Mouse (Mus musculus): ENCODE results near the gene Tmprss9.

Gene Tmprss9

GRCm38 (mm10) chr10:80913364-80914011, 41.8 kb downstream of the Tmprss9 start:
- CTCF ChIA-PET = no interaction called here

- CTCF ChIA-PET = no interaction called here
Observed at GRCm38 (mm10) chr10:80914253-80914656, 42.6 kb downstream of the Tmprss9 start.

DNA sequence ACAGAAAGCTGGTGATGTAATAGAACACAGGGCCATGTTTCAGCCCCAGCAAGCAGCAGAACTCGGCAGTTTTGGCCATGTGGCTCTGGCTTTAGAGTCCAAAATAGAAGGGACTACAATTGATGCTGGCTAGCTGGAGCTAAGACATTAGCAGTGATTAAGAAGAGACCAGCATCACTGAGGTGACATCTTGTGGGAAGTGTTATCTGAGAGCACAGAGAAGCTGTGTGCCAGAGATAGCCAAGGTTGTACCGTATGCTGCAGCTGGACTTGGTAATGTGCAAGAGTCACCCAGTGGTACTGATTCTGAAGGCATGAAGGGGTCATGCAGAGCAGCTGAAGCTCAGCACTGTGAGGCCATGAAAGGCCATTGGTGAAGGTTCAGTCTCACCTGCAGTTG, 43.6 kb downstream of the Tmprss9 start:
- CTCF ChIA-PET = no interaction called here

DNA sequence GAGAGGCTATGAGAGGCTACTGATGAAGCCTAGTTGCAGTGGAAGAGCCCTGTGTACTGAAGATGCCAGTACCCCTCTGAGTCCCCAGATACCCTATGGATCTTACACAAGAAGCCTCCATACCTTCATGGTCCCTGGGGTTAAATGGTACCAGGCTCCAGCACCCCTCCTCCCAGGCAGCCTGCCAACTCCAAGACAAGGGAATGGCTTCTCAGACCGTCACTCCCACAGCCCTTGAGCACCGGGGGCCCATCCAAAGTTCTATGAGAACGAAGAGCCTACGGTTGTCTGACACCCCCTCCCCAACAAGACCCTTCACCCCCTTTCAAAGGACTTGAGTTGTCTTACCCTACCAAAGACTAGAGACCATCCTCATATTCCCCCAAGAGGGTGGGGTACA, 44.1 kb downstream of the Tmprss9 start:
- CTCF ChIA-PET = interaction anchor here (0.6 kb wide), 1 partner anchor 17 kb away, joined by 3 read pairs; no protein-coding TSS in a partner anchor

- CTCF ChIA-PET = interaction anchor here (0.6 to 1.2 kb wide), 3 partner anchors 15 to 257 kb away, joined by 4 to 5 read pairs (median 4); no protein-coding TSS in a partner anchor
Observed at GRCm38 (mm10) chr10:80917336-80917778, 45.7 kb downstream of the Tmprss9 start.

- CTCF ChIA-PET = interaction anchor here (0.6 to 1.2 kb wide), 3 partner anchors 16 to 81 kb away, joined by 3 to 4 read pairs (median 4); no protein-coding TSS in a partner anchor
Observed at GRCm38 (mm10) chr10:80917779-80918434, 46.3 kb downstream of the Tmprss9 start, which contains the start of gene Lmnb2. Gene Lmnb2 (minus strand): TSS chr10:80918245.

GRCm38 (mm10) chr10:80921923-80922322, 50.3 kb downstream of the Tmprss9 start:
- CTCF ChIA-PET = no interaction called here

DNA sequence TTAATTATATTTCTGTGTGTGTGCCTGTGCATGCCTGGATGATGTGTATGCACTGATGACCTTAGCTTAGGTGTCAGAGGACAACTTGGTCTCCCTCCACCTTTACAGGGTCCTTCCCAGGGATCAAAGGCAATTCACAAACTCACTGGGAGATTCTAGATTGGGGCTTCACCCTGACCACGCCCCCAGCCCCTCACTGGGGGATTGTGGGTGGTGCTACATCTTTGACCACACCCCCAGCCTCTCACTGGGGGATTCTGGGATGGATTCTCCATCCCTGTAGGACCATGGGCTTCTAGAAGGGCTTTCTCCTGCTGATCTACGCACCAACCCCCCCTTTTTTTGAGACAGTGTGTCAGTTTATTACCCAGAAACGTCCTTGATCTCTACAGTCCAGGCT, 53.8 kb downstream of the Tmprss9 start:
- CTCF ChIA-PET = interaction anchor here (0.5 to 1.3 kb wide), 4 partner anchors 30 to 422 kb away, joined by 3 read pairs; no protein-coding TSS in a partner anchor

DNA sequence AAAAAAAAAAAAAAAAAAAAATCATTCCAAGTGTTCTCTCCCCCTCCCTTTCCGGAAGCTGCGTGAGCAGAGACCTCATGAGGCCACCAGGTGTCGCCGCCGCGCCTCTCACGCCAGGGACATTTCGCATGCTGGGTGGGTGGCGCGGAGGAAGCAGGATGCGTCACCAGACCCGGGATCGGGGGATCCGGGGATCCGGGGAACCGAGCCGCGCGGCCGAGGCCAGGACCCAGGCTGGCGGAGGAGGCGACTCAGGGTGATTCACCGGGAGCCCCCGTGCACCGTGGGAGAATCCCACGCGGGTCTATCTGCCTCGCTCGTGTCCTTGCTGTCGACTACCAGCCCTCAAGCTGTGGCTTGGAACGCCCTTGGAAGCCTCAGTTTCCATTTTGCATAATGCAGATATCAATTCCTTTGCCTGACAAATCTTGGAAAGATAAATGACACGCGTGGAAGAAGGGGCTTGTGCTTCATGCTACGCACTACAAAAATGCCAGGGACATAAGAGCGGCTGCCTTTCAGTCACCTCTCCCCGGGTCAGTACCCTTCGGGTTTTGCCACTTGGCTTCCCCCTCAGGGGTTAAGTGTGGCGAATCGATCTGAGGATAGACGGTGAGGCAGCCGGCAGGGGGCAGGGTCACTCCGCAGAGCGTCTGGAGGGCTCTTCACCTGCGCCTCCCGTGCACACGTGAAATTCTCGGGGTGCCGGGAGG, 57.1 kb downstream of the Tmprss9 start:
- CTCF ChIA-PET = interaction anchor here (0.7 to 4.3 kb wide), 5 partner anchors 12 to 66 kb away, joined by 3 to 25 read pairs (median 7); no protein-coding TSS in a partner anchor

DNA sequence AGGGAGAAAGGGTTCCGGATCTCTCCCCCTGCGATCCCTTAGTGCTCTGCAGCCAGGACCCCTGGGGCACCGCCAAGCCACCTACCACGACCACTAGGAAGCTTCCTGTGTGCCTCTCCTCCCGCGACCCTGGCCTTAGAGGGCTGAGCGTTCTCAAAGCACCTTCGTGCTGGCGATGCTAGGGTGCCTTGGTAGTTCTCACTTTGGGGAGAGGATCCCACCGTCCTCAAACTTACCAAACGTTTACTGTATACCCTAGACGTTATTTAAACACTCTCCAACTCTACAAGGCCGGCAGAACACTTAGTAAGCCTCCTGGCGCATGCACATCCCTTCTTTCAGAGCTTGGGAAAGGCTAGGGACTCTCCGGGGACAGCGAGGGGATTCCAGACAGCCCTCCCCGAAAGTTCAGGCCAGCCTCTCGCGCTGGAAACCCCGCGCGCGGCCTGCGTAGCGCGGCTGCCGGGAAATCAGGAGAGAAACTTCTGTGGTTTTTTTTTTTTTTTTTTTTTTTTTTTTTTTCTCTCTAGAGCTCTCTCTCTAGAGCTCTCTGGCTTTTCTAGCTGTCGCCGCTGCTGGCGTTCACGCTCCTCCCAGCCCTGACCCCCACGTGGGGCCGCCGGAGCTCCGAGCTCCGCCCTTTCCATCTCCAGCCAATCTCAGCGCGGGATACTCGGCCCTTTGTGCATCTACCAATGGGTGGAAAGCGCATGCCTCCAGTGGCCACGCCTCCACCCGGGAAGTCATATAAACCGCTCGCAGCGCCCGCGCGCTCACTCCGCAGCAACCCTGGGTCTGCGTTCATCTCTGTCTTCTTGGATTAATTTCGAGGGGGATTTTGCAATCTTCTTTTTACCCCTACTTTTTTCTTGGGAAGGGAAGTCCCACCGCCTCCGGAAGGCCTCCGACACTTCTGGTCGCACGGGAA, 57.9 kb downstream of the Tmprss9 start, which contains the start of gene Gadd45b:
Gene Gadd45b (plus strand): TSS at position 775 of the 928 bp plus-strand sequence.
- CTCF ChIA-PET = interaction anchor here (0.6 to 4.3 kb wide), 5 partner anchors 11 to 770 kb away, joined by 3 to 25 read pairs (median 7); no protein-coding TSS in a partner anchor

- CTCF ChIA-PET = interaction anchor here (0.5 to 4.3 kb wide), 6 partner anchors 25 to 989 kb away, joined by 3 to 25 read pairs (median 5); no protein-coding TSS in a partner anchor
Observed at GRCm38 (mm10) chr10:80930361-80931152, 58.9 kb downstream of the Tmprss9 start.

DNA sequence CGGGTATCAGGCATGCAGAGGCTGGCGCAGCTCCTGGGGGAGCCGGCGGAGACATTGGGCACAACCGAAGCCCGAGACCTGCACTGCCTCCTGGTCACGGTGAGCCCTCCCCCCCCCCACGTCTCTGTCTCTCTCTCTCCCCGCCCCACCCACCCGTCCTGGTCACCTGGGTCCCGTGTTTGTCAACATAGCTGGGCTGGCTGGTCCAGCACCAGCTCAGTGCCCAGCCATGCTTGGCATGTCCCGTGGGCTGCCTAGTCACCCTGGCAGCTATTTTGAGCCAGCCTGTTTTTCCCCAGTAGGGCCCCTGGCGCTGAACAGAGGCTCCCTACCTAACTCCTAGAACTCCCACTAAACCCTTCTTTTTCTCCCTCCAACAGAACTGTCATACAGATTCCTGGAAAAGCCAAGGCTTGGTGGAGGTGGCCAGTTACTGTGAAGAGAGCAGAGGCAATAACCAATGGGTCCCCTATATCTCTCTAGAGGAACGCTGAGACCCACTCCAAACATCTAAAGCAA, 59.6 kb downstream of the Tmprss9 start:
- CTCF ChIA-PET = interaction anchor here (0.5 to 1.8 kb wide), 6 partner anchors 25 to 990 kb away, joined by 3 to 8 read pairs (median 4); no protein-coding TSS in a partner anchor

DNA sequence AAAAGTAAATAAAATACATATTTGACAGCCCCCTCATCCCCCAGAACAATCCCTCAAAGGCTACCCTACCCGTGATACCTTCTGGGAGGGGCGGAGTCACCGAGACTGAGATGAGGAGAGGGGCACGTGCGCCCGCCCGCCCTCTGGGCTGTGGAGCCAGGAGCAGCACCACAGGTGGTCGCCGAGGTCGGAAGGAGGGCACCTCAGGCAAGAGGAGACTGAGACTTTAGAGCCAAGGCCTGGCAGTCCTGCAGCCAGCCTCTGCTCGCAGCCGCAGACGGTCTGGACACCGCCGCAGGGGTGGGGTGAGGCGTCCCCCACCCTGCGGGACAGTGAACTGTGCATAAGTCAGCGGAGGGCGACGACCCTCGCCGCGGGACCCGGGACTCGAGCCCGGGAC, 60.0 kb downstream of the Tmprss9 start:
- CTCF ChIA-PET = interaction anchor here (0.6 to 1.8 kb wide), 4 partner anchors 24 to 461 kb away, joined by 3 to 6 read pairs (median 4); no protein-coding TSS in a partner anchor

DNA sequence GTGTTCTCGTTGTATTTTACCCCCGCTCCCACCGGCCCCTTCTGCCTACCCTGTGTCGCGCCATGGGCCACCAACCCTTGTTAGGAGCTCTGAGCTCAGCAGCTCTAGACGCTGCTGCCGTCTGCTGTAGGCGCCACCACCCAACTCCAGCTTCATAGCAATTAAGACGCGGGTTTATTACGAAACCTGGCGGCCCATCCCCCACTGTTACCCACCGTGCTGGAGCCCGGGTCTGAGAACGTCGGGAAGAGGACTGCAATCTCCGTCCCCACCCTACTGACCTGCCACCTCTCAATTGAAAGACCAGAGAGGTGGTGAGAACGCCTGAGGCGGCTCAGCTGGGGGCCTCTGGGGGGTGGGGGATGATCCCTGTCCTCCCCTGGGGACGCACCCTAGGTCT, 60.6 kb downstream of the Tmprss9 start:
- CTCF ChIA-PET = interaction anchor here (0.6 to 1.8 kb wide), 4 partner anchors 16 to 461 kb away, joined by 3 to 6 read pairs (median 3); no protein-coding TSS in a partner anchor

- CTCF ChIA-PET = interaction anchor here (0.6 to 0.7 kb wide), 4 partner anchors 15 to 64 kb away, joined by 3 read pairs; no protein-coding TSS in a partner anchor
Observed at GRCm38 (mm10) chr10:80932700-80933420, 61.2 kb downstream of the Tmprss9 start.

DNA sequence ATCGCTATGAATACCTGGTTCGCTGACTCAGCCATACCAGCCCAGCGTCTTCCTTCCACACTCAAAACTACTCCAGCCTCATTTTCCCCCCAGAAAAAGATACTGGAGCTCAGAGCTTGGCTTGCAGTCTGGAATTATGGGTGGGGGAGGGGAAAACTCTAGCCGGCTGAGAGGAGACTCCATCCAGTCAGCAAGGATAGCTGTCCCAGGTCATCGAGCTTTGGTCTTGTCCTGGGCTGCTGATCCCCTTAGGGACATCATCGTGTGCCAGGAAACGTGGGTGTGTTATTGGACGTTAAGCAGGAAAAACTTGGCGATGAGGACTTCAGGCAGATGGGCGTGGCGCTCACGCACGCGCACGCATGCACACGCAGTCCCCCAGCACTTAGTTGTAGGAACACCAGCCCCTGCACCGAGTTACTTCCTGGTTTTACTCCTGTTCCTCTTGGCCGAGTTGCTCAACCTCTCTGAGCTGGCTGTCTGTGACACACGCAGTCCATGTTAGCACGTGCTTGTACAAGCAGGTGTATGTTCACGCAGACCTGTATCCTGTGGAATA, 61.9 kb downstream of the Tmprss9 start:
- CTCF ChIA-PET = interaction anchor here (0.6 to 0.7 kb wide), 2 partner anchors 55 to 64 kb away, joined by 3 read pairs; no protein-coding TSS in a partner anchor

DNA sequence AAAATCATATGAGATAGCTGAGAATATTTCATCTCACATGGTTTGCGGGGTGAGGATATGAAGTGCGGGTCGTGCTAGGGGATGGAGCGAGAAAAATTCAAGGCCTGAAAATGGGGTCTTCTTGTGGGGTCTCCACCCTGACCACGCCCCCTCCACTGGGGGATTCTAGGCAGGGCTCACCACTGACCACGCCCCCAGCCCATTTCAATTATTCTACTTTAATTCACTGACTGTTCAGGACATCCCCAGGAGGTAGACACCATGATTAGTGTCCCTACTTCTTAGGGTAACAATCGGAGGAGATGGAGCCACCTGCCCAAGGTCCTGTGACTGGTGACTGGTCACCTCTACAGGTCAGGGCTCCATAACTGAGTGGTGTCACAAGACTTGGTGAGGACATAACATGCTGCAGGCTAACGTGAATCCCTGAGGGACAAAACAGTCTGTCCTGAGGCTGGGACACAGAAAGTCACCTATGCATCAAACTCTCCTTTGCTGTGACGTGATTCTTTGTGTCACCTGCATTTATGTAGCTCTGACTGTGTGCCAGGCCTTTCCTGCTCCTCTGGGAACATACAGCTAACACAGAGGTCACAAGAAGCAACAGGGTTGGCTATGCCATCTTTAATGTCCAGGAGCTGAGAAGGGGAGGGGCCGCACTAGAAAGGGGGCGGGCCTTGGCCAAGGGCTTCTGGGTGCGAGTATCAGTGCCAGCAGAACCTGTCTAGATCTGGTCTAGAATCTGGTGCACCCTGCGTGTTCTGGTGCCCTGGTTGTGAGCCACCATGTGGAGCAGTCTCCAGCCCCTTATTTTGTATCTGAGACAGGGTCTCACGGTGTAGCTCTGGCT, 62.7 kb downstream of the Tmprss9 start:
- CTCF ChIA-PET = interaction anchor here (0.6 kb wide), 2 partner anchors 20 to 180 kb away, joined by 4 to 12 read pairs; partner anchors contain the start of gene Dot1l
